Mouse (Mus musculus): Measurements from ENCODE around the gene Sar1a.

The Sar1a gene

DNA sequence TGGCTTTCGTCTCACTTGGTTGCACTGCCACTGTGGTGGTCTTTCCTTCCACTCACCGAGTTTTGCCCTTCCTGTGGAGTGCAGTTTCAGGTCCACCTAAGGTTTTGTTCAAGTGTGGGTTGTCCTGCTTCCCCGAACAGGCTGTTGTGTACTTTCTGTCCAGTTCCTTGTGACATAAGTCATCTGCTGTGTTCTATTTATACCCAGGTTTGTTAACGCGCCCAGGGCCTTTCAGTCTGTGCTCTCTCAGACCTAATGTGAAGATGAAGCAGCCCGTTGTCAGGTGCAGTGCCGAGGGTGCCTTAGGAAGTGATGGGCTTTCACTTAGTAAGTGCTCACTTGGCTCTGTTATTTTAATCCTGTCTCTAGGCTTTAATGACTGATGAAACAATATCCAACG, 9.3 kb downstream of the Sar1a start:
- no peak for DNase-seq

DNA sequence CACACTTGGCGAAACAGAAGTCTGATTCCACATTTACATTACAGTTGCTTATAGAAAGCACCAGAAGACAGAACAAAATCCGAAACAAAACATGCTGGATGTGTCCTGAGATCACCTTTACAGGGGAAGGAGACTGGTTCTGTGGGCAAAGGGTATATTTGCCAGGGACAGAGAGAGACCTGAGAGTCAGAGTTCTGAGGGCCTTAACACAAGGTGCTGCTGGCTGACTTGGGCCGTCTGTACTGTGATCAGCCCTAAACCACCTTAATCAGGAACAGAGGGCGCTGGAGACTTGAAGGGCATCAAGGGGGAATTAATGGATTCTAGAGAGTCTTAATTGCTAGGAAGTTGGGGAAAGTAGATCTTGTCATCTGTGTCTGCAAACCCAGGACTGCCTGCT, 13.5 kb downstream of the Sar1a start:
- DNase-seq, result no peak

DNA sequence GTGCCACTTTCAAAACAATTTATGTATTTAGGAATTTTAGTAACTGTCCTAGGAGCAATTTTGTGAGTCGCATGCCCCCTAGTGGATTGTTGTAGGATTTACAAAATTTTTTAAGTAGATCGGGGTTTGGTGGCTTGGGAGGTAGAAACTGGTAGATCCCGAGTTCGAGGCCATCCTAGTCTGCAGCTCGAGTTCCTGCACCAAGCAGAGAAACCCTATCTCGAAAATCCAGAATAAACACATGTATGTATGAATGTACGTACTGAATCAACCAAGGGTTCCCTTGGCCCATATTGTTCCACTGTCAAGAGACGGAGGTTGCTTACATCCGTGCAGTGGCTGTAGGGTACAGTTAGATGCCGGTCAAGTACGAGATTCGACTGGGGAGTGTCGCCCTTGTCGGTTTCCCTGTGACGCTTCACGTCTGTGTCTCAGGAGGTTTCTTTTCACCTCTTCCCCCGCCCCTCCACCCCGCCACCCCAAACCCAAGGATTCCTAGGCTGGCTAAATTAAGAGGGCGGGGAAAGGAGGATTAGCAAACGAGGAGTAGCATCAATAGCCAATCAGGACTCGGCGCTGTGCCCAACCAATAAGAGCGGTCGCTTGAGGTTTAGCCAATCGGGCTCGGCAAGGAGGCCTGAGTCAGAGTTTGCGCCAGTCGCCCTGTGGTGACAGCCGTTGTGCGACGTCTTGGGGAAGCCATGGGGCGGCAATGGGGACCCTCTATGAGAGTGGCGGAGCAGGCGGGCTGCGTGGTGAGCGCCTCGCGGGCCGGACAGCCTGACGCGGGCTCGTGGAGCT, 15.0 kb downstream of the Sar1a start, which contains the start of gene Tysnd1:
TSS of gene Tysnd1 (plus strand) at position 645 of the 801 bp plus-strand sequence.
- peak; percentile 99 for DNase-seq

DNA sequence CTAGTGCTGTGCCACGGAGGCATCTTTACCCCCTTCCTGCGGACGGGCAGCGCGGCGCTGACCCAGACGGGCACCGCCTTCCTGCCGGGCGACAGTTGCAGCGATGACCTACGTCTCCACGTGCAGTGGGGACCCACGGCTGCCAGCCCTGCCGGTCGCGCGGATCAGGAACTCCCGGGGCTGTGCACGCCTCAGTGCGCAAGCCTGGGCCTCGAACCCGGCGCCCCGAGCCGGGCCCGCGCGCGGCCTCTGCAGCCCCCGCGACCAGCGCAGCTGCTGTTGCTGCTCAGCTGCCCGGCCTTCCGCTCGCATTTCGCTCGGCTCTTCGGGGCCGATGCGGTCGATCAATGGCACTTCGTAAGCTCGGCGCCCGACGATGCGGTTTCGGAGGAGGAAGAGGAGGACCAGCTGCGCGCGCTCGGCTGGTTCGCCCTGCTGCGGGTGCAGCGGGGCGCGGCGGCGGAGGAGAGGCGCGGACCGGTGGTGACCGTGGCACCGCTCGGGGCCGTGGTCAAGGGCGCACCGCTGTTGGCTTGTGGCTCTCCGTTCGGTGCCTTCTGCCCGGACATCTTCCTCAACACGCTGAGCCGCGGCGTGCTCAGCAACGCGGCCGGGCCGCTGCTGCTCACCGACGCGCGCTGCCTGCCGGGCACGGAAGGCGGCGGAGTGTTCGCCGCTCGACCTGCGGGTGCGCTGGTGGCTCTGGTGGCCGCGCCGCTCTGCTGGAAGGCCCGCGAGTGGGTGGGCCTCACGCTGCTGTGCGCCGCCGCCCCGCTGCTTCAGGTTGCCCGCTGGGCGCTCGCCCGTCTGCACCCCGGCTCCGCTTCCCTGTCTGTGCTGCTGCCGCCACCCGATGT, 15.8 kb downstream of the Sar1a start:
- peak in 1 of 2 experiments; percentile 19 for DNase-seq

DNA sequence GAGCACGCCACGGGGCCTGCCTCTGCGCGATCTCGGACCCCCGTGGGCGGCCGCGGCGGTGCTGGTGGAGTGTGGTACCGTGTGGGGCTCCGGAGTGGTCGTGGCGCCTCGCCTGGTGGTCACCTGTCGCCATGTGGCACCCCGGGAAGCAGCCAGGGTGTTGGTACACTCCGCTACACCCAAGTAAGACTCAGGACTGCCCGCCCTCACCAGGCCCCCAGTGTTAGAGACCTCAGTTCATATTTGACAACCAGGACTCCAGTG, 16.4 kb downstream of the Sar1a start:
- peak in 1 of 2 experiments; percentile 53 for DNase-seq

DNA sequence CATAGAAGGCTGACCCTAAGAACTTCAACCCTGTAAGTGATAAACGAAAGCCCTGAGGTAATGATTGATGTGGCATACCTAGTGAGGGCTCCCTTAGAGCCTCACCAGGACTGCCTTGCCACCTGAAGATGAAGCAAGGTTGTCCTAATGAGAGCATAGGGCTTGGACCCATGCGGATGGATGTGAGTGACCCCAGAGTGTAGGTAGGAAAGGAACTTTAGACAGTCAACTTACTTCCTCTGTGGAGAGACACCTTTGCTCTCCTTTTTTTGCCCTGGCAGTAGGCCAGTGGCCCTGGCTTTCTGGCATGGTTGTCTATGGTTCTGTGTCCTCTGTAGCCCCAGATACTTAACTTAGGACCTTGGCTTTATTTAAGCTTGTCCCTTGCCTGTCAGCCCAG, 16.9 kb downstream of the Sar1a start:
- DNase-seq, result peak; percentile 88 to 94

DNA sequence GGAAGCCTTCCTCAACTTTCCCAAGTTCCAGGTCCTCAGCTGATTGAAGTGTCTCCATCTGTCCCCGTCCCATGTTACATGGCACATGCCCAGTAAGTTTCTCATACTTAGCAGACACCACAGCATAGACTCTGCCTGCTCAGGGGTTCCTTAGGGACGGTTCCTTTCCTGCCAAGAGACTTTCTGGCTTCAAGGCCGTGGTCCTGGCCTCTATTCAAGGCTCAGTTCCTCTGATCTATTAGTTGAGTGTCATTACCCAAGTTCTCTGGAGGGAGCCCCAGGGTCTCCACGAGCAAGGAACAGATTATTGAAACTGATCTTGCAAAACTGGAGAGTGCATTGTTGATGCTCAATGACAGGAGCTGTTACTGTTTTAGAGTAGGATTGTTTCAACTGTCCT, 24.6 kb downstream of the Sar1a start:
- no peak for DNase-seq

DNA sequence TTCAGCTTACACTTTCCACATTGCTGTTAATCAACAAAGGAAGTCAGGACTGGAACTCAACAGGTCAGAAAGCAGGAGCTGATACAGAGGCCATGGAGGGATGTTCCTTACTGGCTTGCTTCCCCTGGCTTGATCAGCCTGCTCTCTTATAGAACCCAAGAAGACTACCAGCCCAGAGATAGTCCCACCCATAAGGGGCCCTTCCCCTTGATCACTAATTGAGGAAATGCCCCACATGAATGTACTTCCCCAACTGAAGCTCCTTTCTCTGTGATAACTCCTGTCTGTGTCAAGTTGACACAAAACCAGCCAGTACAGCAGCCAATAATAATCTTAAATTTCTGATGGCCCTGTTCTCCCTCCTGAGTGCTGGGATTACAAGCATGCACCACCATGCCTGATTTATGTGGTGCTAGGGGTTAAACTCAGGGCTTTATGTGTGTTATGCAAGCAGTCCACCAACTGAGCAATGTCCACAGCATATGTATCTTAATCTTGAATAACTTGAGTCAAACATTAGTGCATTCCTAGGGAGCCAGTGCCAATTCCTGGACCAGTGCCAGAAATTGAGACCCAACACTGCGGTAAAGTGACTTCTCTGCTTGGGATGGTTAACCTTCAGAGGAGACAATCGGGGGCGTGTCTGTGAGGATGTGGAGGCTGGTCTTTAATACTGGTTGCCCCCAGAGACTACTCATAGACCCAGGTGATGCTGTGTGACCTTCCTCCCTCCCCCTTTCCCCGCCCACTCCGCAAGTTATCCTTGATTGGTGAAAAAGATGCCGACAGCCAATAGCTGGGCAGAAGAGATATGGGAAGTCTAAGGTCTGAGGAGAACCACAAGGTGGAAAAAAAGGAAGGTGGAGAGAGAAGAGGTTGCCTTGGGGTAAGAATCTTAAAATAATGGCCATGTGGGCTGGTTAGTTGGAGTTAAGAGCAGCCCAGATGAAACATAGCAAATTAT, 26.6 kb downstream of the Sar1a start:
- DNase-seq, result peak; percentile 54 to 73

DNA sequence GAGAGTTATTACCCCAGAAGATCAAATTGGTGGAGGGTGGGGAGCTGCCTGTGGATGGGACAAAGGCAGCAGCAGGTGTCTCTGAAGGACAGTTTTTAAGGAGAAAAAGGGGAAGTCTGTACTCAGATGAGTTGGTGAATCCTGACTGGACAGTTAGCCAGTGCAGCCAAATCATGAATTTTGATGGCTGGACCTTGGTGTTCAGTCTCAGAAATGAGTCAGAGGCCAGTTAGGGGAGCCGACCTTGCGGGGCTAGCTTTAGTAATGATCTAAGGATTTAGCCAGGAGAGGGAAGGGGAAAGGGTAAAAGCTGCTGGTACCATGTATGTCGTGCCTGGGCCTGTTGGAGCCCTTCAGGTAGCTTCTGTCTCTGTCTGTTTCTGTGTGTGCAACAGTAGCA, 33.5 kb downstream of the Sar1a start:
- no peak for DNase-seq

DNA sequence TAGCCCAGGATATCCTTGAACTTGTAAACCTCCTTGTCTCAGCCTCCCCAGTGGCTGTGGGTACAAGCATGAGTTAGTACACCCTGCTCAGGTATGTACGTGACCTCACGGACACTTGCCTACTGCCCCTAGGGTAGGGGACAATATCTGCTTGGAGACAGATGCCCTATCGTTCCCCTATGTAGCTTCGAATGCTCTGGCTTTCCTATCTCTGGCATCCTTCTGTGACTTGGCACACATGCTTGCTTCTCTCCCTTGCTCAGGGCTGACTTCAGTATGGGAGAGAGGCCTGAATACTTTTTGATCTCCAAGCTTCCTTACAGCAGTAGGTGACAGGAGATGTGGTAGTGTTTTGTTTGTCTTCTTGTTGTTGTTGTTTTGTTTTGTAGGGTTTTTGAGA, 34.0 kb downstream of the Sar1a start:
- DNase-seq, result no peak

DNA sequence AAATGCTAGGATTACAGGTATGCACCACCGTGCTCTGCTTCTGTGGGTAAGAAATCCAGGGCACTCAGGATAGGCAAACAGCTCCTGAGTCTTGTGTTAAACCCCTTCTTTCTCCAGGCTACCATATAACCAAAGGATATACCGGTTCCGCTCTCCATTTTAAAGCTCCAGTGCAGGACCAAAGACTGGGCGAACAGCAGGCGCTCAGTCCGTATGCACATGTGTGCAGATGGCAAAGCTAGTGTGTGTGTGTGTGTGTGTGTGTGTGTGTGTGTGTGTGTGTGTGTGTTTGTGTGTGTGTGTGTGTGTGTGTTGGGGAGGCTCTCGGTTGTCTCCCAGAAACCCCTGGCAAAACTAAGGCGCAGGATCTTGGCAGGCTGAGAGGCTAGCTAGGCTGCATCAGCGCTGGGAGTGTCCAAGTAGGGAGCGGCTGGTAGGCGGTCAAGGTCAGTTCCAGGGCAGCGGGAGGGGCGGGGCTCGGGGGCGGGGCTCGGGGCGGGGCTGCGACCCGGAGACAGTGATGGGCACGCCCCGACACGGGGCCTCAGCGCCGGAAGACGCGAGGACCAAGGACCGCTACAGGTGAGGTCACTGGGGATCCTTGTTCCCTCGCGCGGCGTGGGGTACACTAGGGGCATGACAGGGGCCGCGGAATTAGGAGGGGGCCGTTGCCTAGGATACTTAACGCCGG, 34.8 kb downstream of the Sar1a start, which contains the start of gene Aifm2:
TSS of gene Aifm2 (plus strand) at position 493 of the 691 bp plus-strand sequence.
- peak; percentile 76 to 91 for DNase-seq

DNA sequence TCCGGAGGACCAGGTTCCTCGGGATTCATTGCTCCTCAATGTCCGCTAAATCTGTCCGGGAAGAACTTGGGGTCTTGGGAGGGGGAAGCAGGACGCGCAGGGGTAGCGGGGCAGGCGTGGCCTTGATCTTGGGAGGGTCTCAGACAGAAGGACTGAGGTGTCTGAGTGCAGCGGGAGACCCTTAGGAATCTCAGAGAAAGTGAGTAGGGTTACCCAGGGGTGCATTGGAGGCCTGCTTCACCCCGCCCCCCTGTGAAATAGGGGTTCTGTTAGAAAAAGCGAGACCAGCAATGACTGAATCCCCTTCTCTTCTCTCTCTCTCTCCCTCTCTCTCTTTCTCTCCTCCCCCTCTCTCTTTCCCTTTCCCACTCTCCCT, 35.4 kb downstream of the Sar1a start:
- no peak for DNase-seq

DNA sequence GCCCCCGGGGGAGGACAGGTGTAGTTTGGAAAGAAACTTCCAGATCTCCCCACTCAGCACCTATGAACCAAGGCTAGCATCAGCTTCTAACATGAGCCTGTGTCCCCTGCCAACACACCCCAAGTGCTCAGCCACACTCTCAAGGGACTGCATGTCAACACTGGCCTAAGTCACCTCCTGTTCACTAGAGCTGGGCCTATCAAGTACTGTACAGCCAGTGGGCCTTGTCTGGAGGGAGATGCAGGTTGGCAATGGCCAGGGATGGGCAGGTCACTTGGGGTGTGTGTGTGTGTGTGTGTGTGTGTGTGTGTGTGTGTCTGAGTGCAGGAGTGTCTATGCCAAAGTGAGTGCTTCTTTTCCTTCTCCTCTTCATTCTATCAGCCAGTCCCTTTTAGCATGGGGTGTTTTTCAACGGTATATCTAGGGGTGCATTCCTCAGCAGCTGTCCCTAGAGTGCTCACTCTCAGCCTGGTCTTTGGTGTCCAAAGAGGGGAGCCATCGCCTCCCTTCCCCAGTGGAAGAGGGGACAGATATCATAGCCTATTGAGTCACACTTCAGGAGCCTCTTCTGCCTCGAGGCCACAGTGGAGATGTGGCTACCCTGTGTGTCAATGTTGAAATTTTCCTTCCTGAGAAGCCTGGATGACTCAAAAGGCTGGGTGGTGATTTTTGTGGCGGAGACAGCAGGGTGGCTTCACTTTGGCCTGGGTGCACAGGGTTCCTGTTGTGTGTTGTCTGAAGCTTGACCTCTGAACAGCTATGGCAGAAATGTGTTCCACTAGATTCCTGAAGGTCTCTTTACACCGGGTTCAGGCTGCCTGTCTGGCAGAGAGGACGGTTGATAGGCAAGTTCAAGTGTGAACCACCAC, 36.1 kb downstream of the Sar1a start:
- peak in 1 of 2 experiments; percentile 46 for DNase-seq

DNA sequence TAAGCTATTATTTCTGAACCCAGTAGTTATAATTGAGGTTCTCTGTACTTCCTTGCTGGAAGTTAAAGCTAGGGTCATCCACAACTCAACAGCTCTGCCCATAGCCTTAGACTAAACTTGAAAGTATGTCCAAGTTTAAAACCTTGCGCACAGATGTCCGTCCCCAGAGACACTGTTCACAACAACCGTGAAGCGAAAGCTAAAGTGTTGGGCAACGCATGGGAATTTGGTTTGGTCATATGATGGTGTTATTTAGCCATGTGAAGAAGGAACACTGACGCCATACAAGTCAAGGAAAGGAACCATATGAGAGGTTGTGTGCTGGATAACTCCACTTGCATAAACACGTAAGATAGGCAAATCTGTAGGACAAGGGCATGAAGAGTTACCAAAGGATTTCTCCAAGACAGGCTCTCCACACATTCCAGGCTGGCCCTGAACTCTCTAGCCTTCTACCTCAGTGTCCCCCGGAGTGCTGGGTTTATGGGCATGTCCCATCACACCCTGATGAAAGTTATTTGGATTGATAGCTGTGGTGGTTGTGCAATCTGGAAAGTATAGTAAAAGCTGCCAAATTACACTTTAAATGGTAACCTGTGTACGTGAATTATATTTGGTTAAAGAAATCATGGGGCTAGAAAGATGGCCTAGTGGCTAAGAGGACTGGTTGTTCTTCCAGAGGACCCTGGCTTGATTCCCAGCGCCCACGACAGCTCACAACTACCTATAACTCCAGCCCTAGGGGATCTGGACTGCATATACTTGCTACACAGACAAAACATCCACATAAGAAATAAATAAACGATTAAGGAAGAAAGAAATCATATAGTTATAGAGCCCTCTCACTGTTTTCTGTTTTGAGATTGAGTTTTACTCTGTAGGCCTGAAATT, 37.6 kb downstream of the Sar1a start:
- no peak for DNase-seq

DNA sequence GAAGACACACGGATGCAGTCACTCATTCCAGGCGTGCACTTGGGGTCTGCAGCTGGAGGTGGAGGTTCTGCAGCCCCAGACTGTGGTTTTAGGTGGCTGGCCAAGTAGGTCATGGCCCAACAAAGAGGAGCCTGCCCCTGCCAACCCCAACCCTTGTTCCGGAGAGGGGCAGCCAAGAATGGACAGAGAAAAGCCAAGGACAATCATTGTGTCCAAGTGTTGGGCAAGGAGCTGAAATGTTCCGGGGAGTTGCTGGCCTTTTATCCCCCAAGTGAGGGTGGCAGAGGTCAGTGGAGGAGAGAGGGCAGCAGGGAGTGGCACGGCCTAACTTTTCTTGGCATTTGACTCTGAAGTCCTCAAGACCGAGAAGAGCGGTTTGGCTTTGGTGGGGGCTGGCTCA, 40.2 kb downstream of the Sar1a start:
- peak in 1 of 2 experiments; percentile 43 for DNase-seq

DNA sequence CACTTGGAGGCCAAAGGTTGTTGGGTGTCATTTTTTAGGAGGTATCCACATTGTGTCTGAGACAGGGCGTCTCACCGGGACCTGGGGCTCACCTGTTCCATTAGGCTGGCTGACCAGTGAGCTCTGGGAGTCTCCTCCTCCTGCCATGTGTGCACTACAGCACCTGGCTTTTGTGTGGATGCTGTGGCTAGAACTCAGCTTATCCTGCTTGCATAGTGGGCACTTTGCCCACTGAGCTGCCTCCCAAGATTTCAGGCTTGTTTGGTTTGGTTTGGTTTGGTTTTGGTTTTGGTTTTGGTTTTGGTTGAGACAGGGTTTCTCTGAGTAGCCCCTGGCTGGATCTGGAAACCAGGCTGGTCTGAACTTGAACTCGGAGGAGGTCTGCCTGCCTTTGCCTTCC, 42.1 kb downstream of the Sar1a start:
- no peak for DNase-seq

DNA sequence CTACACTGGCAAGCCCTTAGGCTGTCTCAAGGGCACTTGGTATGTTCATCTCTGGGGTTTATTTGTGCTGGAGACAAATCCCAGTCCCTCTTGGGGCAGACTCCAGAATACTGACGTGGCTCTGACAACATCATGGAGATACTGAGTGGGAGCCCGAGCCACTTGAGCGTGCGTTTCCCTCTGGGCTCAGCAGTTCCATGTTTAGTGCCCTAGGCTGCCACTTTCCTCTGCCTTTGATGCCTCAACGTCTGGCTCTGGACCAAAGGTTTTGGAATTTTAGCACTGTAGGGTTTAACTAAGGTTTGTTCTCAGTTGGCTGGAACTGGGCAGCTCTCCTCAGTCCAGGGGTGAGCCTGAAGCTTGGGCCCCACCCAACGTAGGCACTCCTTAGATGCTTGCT, 43.2 kb downstream of the Sar1a start:
- no peak for DNase-seq

DNA sequence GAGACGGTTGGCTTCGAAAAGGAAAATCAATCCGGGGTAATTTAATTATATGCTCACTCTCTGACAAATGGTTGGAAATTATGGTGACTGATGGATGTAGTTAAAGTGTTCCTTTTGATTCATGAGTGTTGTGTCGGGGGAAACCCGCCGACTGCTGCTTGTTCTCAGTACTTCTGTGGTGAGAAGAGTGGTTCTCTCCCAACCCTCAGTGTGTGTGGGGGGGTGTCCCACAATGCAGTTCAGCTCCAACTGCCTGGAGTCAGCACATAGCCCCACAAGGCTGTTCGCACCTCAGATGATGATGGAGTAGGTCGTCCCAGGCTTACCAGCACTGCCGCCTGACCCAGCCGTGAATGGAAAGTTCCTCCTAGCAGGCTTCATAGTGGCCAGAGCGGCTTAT, 49.1 kb downstream of the Sar1a start:
- no peak for DNase-seq

DNA sequence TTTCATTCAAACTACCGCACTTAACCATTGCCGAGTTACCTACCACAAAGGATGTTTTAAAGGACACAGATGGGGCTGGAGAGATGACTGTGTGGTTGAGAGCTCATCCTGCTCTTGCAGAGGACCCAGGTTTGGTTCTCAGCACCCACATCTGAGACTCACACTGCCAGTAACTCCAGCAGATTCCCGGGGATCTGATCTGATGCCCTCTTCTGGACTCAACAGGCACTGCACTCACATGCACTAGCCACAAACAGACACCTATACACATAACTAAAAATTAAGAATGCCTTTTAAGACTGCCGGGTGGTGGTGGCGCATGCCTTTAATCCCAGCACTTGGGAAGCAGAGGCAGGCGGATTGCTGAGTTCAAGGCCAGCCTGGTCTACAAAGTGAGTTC, 50.1 kb downstream of the Sar1a start:
- DNase-seq, result no peak

DNA sequence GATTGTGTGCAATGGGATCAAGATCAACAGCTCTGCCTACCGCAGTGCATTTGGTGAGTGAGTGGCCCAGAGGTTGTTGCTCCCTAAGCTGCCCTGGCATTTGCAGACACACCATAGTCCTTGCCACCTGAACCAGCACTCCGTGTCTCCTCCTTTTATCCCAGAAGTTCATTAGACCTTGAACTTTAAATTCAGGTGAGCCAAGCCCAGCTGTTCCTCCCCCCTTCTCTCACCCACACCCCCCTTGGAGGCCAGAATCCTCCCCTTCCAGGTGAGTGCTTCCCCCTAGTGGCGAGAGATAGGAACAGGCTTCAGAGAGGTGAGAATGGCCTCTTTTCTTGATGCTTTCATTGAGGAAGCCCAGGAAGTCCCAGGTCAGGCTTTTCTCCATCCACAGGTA, 54.3 kb downstream of the Sar1a start:
- peak; percentile 53 to 84 for DNase-seq
